Mouse (Mus musculus) heart, adult 2 months (tissue): ENCODE measurements around the gene Cfap45.

Experiments used
- EP300 ChIP-seq: fragments of 200-500 bp; IDR thresholded peaks from 2 replicates; pipeline ENCODE4 v1.6.1; 2011; ENCODE audit warnings: low read depth, low read length, control low read depth; ENCODE audit not compliant: insufficient read depth
- POLR2A ChIP-seq: fragments of 200-500 bp; IDR thresholded peaks from 2 replicates; pipeline ENCODE4 v1.6.1; 2011; ENCODE audit warnings: mild to moderate bottlenecking, low read depth, low read length, control low read depth; ENCODE audit not compliant: insufficient read depth

GRCm38 (mm10) chr1:172475054-172475741 is 45.4 kb upstream of the Cfap45 start, which contains the start of gene Slamf9:
- TF ChIP-seq EP300 (no peak), POLR2A (0 out of 2 replicates have a peak, but pooled peaks have one; percentile 10)
